Mouse (Mus musculus) heart, embryonic 15.5 days (tissue): ENCODE data around the gene Nrp2. TPM values are rescaled to one million over a fixed set of nuclear protein-coding genes. Genes with fewer than 3 reads are reported as not detected.

Experiments used
- ATAC-seq: fragments of 200-750 bp; cut with Nextera tagmentation; replicated peaks from 2 replicates; pipeline ENCODE4 v1.8.0; 2017; ENCODE audit warnings: low read depth, moderate TSS enrichment; ENCODE audit not compliant: insufficient number of reproducible peaks, insufficient read depth, low FRiP score
- H3K27ac ChIP-seq: fragments of 300-500 bp; sonication (generic); 2 replicates; pipeline ENCODE4 v1.5.1; 2015; ENCODE audit warnings: mild to moderate bottlenecking, inconsistent platforms
- H3K27me3 ChIP-seq: fragments of 300-500 bp; sonication (generic); 2 replicates; pipeline ENCODE4 v1.6.1; 2015; ENCODE audit warnings: inconsistent platforms
- H3K36me3 ChIP-seq: fragments of 300-500 bp; sonication (generic); 2 replicates; pipeline ENCODE4 v1.6.1; 2015; ENCODE audit warnings: mild to moderate bottlenecking, inconsistent platforms
- H3K4me1 ChIP-seq: fragments of 300-500 bp; sonication (generic); replicated peaks from 2 replicates; pipeline ENCODE4 v1.6.1; 2015; ENCODE audit warnings: inconsistent platforms
- H3K4me2 ChIP-seq: fragments of 300-500 bp; sonication (generic); 2 replicates; pipeline ENCODE4 v1.6.1; 2015; ENCODE audit warnings: inconsistent platforms, mild to moderate bottlenecking, moderate library complexity
- H3K4me3 ChIP-seq: fragments of 300-500 bp; sonication (generic); 2 replicates; pipeline ENCODE4 v1.5.1; 2015; ENCODE audit warnings: mild to moderate bottlenecking, inconsistent platforms
- H3K9ac ChIP-seq: fragments of 300-500 bp; sonication (generic); 2 replicates; pipeline ENCODE4 v1.6.1; 2015; ENCODE audit warnings: mild to moderate bottlenecking, inconsistent platforms
- H3K9me3 ChIP-seq: fragments of 300-500 bp; sonication (generic); replicated peaks from 2 replicates; pipeline ENCODE4 v1.6.1; 2016; ENCODE audit warnings: inconsistent platforms
- WGBS: fragments of 180-500 bp; shearing (Covaris S2); methylation state at CpG from one replicate; pipeline ENCODE4 v1.1.7; 2015; ENCODE audit warnings: mixed read lengths; 5-methylcytosine and 5-hydroxymethylcytosine counted together
- polyA plus RNA-seq: library from polyadenylated mRNA; unstranded; fragments of >200 nt; fragmentation: Nextera tagmentation; extraction: Ambion mirVana; gene quantifications from 2 replicates; pipeline ENCODE4 v1.2.1, GENCODE M21; 2015

The Nrp2 gene
- polyA plus RNA-seq, 1 experiment from 2014 or later: 7.5 TPM

- peak overlapping the region; percentile 49 for H3K9ac ChIP-seq
- peak overlapping the region; percentile 49 for H3K4me3 ChIP-seq
- H3K27ac ChIP-seq: peak overlapping the region; percentile 37
- H3K27me3 ChIP-seq: no peaks in the 10 kb centered on the region
- ATAC-seq: peak; percentile 77
- H3K4me1 ChIP-seq: peaks cover 9% of the 10 kb centered on the region; the same call in 1 of the 2 replicates
- H3K4me2 ChIP-seq: peak overlapping the region; percentile 63
- H3K36me3 ChIP-seq: no peaks in the 10 kb centered on the region
- 19% methylated on average over 28 of the region's 28 CpGs for WGBS
- H3K9me3 ChIP-seq: no peaks in the 10 kb centered on the region
These were observed 92.4 kb downstream of the Nrp2 start for GRCm38 (mm10) chr1:62795307-62796037.

- peak overlapping the region; percentile 49 for H3K9ac ChIP-seq
- peak overlapping the region; percentile 37 for H3K27ac ChIP-seq
- H3K27me3 ChIP-seq: no peaks in the 10 kb centered on the region
- no peaks in the 10 kb centered on the region for H3K36me3 ChIP-seq
- 48% methylated on average over 9 of the region's 9 CpGs for whole genome bisulfite sequencing
- peak overlapping the region; percentile 63 for H3K4me2 ChIP-seq
- H3K4me3 ChIP-seq: peak overlapping the region; percentile 49
- no peaks in the 10 kb centered on the region for H3K9me3 ChIP-seq
- H3K4me1 ChIP-seq: peaks cover 9% of the 10 kb centered on the region; the same call in 1 of the 2 replicates
- ATAC-seq: peak; percentile 68
These were observed 93.1 kb downstream of the Nrp2 start for GRCm38 (mm10) chr1:62796038-62796647.

- no peak overlapping the region for H3K27ac ChIP-seq
- H3K27me3 ChIP-seq: no peaks in the 10 kb centered on the region
- no peaks in the 10 kb centered on the region for H3K9me3 ChIP-seq
- peaks cover 7% of the 10 kb centered on the region; the same call in 1 of the 2 replicates for H3K4me1 ChIP-seq
- no peak for ATAC-seq
- H3K9ac ChIP-seq: no peak overlapping the region
- WGBS: 57% methylated on average over 4 of the region's 4 CpGs
- H3K36me3 ChIP-seq: no peaks in the 10 kb centered on the region
- H3K4me3 ChIP-seq: no peak overlapping the region
- H3K4me2 ChIP-seq: no peak overlapping the region
These were observed 96.3 kb downstream of the Nrp2 start for GRCm38 (mm10) chr1:62799427-62799826.

GRCm38 (mm10) chr1:62800351-62800750 lies 97.3 kb downstream of the Nrp2 start:
- Histone ChIP-seq H3K36me3 (no peaks in the 10 kb centered on the region), H3K27me3 (no peaks in the 10 kb centered on the region), H3K27ac (no peak overlapping the region), H3K4me2 (no peak overlapping the region), H3K4me3 (no peak overlapping the region), H3K9ac (no peak overlapping the region), H3K9me3 (no peaks in the 10 kb centered on the region), H3K4me1 (peaks cover 4% of the 10 kb centered on the region; the same call in 1 of the 2 replicates)
- 75% methylated on average over 5 of the region's 5 CpGs for WGBS
- no peak for ATAC-seq

- WGBS: 69% methylated on average over 4 of the region's 4 CpGs
- H3K4me2 ChIP-seq: no peak overlapping the region
- H3K9ac ChIP-seq: no peak overlapping the region
- no peaks in the 10 kb centered on the region for H3K4me1 ChIP-seq
- H3K4me3 ChIP-seq: no peak overlapping the region
- no peak overlapping the region for H3K27ac ChIP-seq
- no peaks in the 10 kb centered on the region for H3K36me3 ChIP-seq
- H3K9me3 ChIP-seq: no peaks in the 10 kb centered on the region
- no peak for ATAC-seq
- H3K27me3 ChIP-seq: no peaks in the 10 kb centered on the region
These were observed 98.3 kb downstream of the Nrp2 start for GRCm38 (mm10) chr1:62801429-62801828.

GRCm38 (mm10) chr1:62801842-62802241 lies 98.8 kb downstream of the Nrp2 start:
- WGBS: 73% methylated on average over 3 of the region's 3 CpGs
- H3K9ac ChIP-seq: no peak overlapping the region
- no peaks in the 10 kb centered on the region for H3K4me1 ChIP-seq
- H3K27ac ChIP-seq: no peak overlapping the region
- no peak for ATAC-seq
- H3K4me3 ChIP-seq: no peak overlapping the region
- no peaks in the 10 kb centered on the region for H3K27me3 ChIP-seq
- no peaks in the 10 kb centered on the region for H3K36me3 ChIP-seq
- H3K4me2 ChIP-seq: no peak overlapping the region
- H3K9me3 ChIP-seq: no peaks in the 10 kb centered on the region

- Histone ChIP-seq H3K4me2 (no peak overlapping the region), H3K9me3 (no peaks in the 10 kb centered on the region), H3K27me3 (no peaks in the 10 kb centered on the region), H3K4me1 (no peaks in the 10 kb centered on the region), H3K27ac (no peak overlapping the region), H3K36me3 (no peaks in the 10 kb centered on the region), H3K4me3 (no peak overlapping the region), H3K9ac (no peak overlapping the region)
- WGBS: 33% methylated on average over 1 of the region's 1 CpGs
- ATAC-seq: no peak
These were observed 100.5 kb downstream of the Nrp2 start for GRCm38 (mm10) chr1:62803544-62803943.

GRCm38 (mm10) chr1:62806014-62806413 lies 102.9 kb downstream of the Nrp2 start:
- H3K27me3 ChIP-seq: no peaks in the 10 kb centered on the region
- WGBS: 34% methylated on average over 1 of the region's 1 CpGs
- no peak overlapping the region for H3K9ac ChIP-seq
- H3K36me3 ChIP-seq: no peaks in the 10 kb centered on the region
- H3K9me3 ChIP-seq: no peaks in the 10 kb centered on the region
- no peak overlapping the region for H3K4me3 ChIP-seq
- ATAC-seq: no peak
- H3K4me1 ChIP-seq: no peaks in the 10 kb centered on the region
- no peak overlapping the region for H3K4me2 ChIP-seq
- H3K27ac ChIP-seq: no peak overlapping the region

GRCm38 (mm10) chr1:62808395-62808794 lies 105.3 kb downstream of the Nrp2 start:
- ATAC-seq: no peak
- 70% methylated on average over 4 of the region's 4 CpGs for WGBS
- H3K27ac ChIP-seq: no peak overlapping the region

GRCm38 (mm10) chr1:62809601-62810228 lies 106.6 kb downstream of the Nrp2 start:
- ATAC-seq: no peak
- WGBS: 78% methylated on average over 8 of the region's 8 CpGs

More at GRCm38 (mm10) chr1:62808395-62808794, 105.3 kb downstream of the Nrp2 start:
- Histone ChIP-seq H3K4me2 (no peak overlapping the region), H3K9me3 (no peaks in the 10 kb centered on the region), H3K27me3 (no peaks in the 10 kb centered on the region), H3K4me3 (no peak overlapping the region), H3K9ac (no peak overlapping the region), H3K36me3 (no peaks in the 10 kb centered on the region), H3K4me1 (0 out of 2 replicates have a peak, but pooled peaks cover 2% of the 10 kb centered on the region)

GRCm38 (mm10) chr1:62811141-62811540 lies 108.1 kb downstream of the Nrp2 start:
- no peak for ATAC-seq
- no peaks in the 10 kb centered on the region for H3K9me3 ChIP-seq
- 91% methylated on average over 7 of the region's 7 CpGs for WGBS
- H3K36me3 ChIP-seq: no peaks in the 10 kb centered on the region
- peaks cover 2% of the 10 kb centered on the region; the same call in 1 of the 2 replicates for H3K4me1 ChIP-seq
- H3K27ac ChIP-seq: no peak overlapping the region
- H3K4me2 ChIP-seq: no peak overlapping the region
- no peaks in the 10 kb centered on the region for H3K27me3 ChIP-seq
- H3K9ac ChIP-seq: no peak overlapping the region
- H3K4me3 ChIP-seq: no peak overlapping the region

More at GRCm38 (mm10) chr1:62809601-62810228, 106.6 kb downstream of the Nrp2 start:
- Histone ChIP-seq H3K4me3 (no peak overlapping the region), H3K27ac (no peak overlapping the region), H3K36me3 (no peaks in the 10 kb centered on the region), H3K27me3 (no peaks in the 10 kb centered on the region), H3K9ac (no peak overlapping the region), H3K9me3 (no peaks in the 10 kb centered on the region), H3K4me2 (no peak overlapping the region), H3K4me1 (peaks cover 2% of the 10 kb centered on the region; the same call in 1 of the 2 replicates)
